Mouse (Mus musculus) G1E (cell line): ENCODE results near the gene Rab3il1.

Experiments used
- CTCF ChIP-seq: IDR thresholded peaks from 2 replicates; pipeline ENCODE4 v1.5.1; 2012; ENCODE audit warnings: low read depth, low read length, inconsistent platforms, mixed read lengths
- GATA1 ChIP-seq: IDR thresholded peaks from 2 replicates; pipeline ENCODE4 v1.6.1; 2012; ENCODE audit warnings: borderline replicate concordance, low read length, inconsistent platforms, mixed read lengths
- GATA2 ChIP-seq: IDR thresholded peaks from 2 replicates; pipeline ENCODE4 v1.6.1; 2012; ENCODE audit warnings: low read depth, low read length, inconsistent platforms, borderline replicate concordance
- POLR2AphosphoS5 ChIP-seq: IDR thresholded peaks from 2 replicates; pipeline ENCODE4 v1.6.1; 2012; ENCODE audit warnings: low read depth, low read length, inconsistent platforms; ENCODE audit not compliant: insufficient replicate concordance
- TAL1 ChIP-seq: conservative IDR thresholded peaks from 2 replicates; pipeline ENCODE4 v1.6.1; 2012; ENCODE audit warnings: low read depth, low read length, inconsistent platforms, mixed read lengths

GRCm38 (mm10) chr19:10015442-10015841 is 14.0 kb downstream of the Rab3il1 start:
- TF ChIP-seq GATA1 (no peak), TAL1 (no peak), POLR2AphosphoS5 (no peak), CTCF (no peak), GATA2 (no peak)
